Mouse (Mus musculus) 416B (cell line): ENCODE measurements around the gene St6galnac5.

ENCODE experiments used
- DNase-seq: peaks from one replicate; pipeline ENCODE4 v3.0.0; 2011; ENCODE audit warnings: low read depth

Gene St6galnac5

DNA sequence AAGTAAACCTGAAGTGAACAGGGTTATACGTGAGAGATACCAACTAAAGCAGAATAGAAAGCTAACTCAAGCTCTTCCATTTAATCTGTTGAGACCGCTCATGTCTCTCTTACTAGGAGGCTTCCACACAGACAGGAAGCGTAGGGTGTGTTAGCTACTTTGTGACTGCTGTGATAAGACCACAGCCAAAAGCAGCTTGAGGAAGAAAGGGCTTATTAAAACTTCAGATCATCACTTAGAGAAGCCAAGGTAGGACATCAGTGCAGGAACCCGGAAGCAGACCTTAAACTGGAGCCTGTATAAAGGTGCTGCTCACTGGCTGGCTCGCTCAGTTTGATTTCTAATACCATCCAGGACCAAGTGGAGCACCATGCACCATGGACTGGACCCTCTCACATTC, 31.7 kb downstream of the St6galnac5 start:
- DNase-seq = no peak

DNA sequence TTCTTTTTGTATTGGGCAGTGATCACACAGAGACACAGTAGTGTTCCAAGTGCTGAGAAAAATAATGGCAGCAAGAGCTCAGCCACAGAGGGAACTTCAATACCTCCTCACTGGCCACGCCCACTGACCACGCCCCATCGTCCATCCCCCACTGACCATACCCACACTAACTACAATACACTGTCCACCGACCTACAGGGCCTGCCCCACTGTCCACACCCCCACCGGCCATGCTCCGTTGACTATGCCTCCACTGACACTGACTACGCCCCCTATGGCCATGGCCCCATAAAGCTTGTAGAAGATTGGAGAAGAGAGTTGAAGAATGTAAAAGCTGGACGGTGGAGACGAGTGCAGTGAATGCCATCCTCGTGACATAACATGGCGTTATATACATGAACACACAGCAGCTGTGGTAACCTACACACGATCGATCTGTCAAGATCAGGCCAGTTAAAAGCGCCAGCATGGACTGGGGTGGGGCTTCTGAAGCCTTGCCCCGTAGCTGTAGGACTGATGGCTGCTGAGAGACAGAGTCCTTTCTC, 32.7 kb downstream of the St6galnac5 start:
- DNase-seq = no peak

DNA sequence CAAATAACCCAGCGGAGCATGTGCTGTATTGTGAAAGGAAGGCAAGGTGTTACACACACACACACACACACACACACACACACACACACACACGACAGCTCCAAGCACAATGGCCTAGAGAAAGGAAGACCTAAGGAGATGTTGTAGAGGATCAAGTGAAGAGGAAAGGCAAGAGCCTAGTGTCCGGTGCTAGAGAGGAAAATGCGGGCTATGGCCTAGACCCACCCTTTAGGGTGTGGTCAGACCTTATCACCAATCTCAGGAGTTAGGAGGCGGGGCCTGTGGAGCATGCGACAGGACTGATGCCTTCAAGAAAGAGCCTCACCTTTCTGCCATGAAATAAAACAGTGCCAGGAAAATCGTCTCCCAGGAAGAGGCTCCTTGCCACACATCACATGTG, 33.5 kb downstream of the St6galnac5 start:
- no peak for DNase-seq

DNA sequence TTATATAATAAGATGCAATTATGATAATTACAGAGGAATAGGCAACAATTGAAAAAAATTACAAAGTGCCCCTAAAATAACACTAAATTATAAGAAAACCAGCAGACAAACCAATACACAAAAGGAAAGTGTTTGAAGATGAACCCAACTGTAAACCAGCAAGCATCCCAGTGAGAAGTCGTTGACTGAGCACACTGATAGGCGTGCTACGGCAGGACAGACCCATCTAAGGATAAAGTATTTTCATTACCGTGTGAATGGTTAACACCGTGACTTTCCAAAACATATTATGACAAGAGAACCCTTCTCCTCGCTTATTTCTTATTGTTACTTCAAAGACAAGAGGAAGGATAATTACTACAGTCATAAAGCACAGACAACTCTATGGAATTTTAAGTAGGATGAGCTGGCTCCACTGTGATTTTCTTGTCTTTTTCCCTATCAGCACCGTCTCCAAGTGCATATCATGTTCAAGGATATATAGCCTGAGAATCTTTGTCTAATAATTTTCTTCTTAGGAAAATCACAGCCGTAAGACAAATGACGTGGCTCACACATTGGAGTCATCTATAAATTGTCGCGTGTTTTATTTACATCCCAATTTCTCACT, 34.9 kb downstream of the St6galnac5 start:
- DNase-seq = no peak

DNA sequence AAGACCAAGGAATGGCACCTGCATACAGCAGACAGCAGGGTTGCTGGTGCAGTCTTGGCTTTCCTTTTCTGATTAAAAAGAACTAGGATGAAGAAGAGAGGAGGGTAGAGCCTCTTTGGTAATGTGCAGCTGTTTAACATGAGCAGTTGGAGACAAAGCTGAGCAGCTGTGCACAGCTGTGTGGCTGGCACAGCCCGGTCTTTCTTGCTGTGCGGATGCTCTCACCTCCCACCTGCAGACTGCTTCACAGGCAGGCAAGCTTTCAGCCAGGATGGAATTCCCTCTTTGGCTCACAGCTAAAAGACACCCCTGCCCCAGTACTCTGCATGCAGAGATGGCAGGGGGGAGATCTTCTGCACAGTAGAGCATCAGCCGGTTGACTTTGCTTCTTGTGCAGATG, 37.3 kb downstream of the St6galnac5 start:
- DNase-seq = no peak

DNA sequence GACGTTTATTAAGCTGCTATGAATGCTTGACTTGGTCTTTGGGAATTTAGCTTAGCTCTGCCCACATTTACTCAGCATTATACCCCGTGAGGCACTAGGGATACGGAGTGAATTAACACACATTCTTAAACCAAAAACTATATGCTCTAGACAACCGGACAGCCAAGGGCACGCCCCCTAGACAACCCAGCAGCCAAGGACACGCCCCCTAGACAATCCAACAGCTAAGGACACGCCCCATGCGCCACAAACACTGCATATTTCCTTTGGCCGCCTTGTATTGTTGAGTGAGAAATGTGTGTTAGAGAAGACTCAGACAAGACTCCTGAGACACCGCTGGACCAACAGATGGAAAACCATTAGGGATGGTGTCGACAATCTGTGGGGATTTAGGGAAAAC, 39.1 kb downstream of the St6galnac5 start:
- DNase-seq = no peak

DNA sequence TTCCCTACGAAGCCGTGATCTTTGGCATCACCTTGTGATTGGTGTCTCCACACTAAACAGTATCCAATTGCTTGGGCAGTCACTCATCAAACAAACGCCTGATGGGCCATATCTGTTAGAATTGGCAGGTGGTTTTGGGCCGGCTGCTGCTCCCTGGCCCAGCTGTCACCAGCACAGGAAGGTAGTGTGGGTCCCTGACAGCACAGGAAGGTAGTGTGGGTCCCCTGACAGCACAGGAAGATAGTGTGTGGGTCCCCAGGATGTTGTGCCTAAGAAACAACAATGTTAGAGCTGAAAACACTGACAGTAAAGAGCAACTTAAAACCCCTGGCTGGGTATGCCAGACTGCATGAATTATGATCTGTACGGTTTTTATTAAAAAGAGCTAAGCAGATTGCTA, 40.4 kb downstream of the St6galnac5 start:
- DNase-seq = no peak

DNA sequence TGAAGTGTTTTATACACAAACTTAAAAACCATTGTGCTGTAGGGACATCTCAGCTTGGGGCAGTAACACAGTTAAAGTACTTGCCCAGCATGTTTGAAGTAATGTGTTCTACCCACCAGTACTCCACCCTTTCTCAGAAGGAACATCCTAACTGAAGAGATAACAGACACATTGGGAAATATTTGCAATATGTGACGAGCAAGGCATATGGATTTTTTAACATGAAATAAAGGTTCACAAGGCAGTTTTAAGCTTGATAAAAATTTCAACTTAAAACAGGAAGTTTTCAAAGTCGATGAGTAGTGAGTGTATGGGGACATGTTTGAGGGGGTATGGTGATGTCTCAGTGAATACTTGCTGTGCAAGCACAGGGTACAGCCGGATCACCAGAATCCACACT, 45.7 kb downstream of the St6galnac5 start:
- DNase-seq = no peak

DNA sequence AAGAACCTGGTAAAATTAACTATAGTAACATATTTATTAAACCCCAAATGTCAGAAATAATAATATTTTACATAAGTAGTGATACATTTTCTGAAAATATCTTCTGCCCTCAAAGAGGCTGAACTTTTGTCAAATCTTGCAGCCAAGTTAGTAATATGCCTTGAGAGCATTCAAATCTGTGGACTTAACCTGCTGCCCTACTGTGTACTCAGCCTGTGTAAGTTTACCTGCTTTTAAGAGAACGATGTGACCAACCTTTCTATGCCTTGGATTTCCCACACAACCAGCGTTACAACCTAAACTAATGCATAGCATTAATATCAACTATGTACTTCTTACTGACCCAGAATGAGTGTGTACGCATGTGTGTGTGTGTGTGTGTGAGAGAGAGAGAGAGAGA, 48.3 kb downstream of the St6galnac5 start:
- no peak for DNase-seq

DNA sequence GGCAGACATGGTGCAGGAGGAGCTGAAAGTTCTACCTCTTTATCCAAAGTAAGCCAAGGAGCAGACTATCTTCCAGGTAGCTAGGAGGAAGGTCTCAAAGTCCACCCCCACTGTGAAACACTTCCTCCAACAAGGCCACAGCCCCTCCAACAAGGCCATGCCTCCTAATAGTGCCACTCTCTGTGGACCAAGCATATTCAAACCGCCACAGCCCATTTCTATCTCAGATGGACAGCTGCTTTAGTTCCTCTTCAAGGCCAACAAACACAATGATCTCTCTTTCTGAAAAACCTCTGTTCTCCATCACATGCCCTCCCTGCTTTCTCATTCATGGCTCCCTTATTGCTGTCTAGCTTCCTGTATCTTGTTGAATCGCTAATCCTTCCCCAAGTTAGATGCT, 49.5 kb downstream of the St6galnac5 start:
- no peak for DNase-seq

DNA sequence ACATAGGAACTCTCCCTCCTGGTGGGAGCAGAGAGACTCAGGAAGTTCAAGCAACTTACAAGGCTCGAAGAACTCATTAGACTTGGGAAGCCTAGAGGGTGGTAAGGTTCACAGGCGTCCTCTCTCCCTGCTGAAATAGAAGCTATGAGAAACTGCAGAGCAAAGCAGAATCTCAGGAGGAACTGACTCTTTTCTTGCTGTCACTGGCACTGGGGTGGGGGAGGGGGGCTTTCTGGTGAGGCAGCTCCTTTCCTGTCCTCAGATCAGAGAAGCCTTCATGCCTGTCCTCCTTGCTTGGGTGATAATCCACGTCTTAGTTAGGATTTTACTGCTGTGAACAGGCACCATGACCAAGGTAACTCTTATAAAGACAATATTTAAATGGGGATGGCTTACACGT, 50.0 kb downstream of the St6galnac5 start:
- DNase-seq = no peak

DNA sequence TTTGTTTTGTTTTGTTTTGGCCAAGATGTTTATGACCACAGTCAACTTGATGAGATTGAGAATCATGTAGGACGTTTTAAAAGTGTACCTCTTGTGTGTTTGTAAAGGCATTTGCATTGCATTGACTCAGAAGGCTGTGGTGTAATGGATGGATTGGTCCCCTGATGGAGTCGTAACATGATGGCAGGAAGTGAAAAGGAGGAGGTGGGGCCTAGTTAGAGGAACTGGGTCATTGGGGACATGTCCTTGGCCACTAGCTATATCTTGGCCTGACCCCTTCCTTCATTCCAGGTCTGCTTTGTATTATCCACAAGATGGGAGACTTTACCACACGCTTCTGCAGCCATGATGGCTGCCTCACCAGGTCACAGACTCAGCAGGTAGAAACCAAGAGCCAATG, 50.7 kb downstream of the St6galnac5 start:
- no peak for DNase-seq

DNA sequence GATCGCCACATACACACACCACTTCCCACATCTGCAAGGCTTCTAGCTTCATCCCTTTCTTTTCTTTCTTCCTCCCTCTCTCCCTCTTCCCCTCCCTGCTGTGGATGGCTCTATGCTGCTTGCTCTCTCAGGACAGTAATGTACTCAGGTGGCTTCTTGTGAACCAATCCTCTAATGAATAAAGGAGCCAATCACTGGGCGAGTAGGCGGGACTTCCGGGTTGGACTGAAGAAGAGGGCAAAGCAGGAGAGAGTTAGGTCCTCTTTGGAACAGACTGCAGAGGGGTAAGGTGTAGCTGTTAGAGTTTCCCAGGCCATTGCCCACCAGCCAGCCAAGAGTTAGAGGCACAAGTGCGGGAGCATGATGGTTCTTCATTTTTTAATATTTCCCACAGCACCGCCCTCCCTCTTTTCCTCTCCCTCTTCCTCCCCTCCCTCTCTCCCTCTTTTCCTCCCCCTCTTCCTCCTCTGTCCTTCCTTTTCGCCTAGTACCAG, 52.2 kb downstream of the St6galnac5 start:
- no peak for DNase-seq

DNA sequence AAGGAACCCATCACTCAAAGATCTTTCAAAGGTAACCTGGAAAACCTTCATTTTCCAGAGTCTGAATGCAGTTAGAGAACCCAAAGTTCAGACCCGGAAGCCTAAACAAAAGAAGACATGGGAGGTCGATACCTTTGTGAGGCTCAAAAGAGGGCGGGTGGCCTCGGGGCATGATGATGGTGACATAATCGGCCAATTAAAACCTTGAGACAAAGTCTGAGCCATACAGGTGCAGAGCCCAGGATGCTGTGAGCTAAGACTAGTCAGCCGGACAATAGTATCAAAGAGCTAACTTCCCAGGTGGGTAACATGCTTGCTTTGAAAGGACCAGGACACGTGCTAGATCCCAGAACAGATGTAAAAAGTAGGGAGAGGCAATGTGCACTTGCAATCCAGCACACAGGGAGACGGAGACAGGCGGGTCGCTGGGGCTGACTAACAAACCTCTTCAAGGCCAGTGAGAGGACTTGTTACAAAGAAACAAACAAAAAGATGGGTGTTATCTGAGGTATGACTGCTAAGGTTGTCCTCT, 52.7 kb downstream of the St6galnac5 start:
- DNase-seq = no peak

DNA sequence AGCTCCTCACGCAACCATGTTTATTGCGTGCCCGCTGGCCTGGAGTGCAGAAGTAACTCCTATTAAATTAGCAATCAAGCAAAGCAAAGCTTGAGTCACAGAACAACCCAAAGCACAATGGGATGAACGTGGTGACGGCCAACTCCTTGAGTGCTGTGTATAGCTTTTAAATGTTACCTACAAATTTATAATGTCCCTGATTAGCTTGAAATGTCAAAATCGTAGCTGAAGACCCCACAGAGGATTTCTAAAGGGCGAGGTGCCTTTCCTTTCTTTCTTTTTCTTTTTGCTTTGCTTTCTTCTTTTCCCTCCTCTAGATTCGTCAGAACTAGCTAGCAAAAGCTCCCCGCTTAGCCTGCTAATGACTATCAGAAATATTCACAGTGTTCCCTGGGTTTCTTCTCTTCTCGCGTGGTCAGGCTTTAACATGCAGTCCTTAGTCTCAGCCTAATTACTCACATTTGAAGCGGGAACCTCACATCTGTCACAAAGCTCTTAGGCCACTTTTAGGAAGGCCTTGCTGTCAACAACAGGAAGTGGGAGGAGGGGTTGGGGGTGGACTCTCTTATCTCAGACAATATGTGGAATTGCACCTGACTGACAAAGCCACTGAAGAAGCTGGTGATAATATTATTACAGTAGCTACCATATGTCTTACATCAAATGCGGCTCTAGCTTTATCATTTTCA, 53.6 kb downstream of the St6galnac5 start:
- DNase-seq = peak; percentile 16

DNA sequence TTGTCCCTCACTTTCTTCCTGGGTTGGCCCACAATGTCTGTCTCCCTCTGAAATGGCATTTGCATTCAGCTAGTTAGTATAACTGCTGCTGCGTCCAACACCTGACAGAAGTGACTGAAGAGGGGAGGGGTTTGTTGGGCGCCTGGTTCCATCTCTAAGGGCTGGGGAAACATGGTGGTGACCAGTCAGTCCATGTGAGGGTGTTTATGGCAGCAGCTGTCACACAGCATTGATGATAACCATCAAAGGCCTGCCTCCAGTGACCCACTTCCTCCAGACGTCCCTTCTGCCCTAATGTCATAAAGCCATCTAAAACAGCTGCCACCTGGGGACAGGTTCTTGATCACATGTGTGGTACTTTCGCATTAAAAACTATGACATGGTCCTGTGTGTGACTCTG, 55.9 kb downstream of the St6galnac5 start:
- no peak for DNase-seq

DNA sequence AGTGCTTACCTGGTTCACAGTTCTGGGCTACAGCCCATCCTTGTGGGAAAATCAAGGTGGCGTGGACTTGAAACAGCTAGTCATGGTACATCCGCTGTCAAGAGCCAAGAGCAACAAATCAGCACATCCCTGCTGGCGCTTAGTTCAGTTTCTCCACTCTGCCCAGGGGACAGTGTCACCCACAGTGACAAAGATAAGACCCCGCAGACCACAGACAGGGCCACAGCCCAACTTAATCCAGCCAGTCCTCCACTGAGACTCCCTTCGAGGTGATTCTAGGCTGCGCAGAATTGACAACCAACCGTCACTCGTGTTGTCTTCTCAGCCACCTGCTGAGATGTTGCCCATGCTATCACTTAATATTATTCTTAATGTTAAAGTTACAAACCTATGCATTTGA, 56.7 kb downstream of the St6galnac5 start:
- DNase-seq = no peak

DNA sequence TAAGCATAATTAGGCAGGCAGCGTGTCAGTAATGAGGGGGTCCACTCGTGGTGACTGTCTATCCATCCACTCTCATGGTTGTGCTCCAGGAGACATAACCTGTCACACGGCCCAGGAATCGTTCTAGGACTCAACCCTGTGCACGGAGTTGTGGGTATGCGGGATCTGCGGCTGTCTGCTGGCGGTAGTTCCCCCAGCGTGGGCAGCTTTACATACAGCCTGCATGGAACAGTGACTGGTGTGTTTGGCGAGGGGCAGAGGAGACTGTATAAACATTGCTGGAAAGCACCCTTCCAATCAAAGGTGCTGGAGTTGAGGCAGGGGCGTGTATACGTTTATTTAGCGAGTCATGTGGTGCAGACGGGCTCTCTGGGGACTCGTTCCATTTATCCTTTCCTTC, 58.5 kb downstream of the St6galnac5 start:
- no peak for DNase-seq

DNA sequence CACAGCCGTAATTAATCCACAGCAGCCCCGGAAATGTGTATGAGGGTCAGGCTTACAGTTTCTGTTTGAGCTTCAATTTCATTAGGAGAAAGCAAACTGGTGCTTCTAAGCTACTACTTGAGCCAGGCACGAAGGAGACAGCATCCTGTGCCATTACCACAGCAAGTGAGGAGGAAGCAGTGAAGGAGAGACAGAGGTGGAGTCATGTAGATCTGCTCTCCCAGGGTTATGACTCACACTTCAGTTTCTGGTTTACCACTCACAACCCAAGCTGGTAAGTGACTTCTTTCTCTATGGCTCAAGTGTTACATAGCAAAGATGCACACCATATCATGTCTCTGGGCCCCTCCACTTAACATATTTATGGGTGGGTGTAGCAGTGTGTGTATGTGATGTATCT, 61.7 kb downstream of the St6galnac5 start:
- DNase-seq = peak; percentile 32

DNA sequence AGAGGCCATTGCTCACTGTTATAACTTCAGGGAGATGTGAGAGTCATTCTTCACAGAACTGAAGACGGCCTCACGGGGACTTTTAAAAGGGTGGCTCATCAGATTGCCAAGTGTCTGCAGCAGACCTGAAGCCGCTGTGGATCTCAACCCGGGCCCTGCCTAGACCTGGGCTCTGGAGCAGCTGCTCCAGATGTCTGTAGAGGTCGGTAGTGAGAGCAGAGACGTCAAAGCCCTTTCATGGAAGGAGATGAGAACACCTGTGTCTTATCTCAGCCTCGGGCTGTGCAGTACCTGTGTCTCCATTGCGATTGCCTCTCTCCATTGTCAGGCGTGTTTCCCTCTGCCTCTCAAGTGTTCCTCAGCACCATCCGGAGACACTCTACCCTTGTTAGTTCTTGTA, 62.9 kb downstream of the St6galnac5 start:
- no peak for DNase-seq

DNA sequence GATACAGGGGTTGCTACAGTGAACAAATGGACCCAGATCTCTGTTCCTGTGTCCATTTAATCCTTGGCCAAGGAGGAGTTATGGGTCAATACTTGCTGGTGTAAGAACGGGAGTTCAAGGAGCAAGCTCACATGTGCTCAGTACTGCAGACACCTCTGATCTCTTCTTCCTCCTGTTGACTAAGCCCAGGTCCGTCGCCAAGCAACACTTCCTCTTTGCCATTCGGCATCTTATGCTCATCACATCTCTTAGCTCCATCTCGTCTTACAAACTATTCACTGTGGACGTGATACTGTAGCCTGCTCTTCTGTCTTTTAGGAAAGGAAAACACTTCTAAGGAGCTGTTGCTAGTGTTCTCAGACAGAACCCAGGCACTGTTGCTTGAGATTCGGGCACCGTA, 64.5 kb downstream of the St6galnac5 start:
- no peak for DNase-seq

DNA sequence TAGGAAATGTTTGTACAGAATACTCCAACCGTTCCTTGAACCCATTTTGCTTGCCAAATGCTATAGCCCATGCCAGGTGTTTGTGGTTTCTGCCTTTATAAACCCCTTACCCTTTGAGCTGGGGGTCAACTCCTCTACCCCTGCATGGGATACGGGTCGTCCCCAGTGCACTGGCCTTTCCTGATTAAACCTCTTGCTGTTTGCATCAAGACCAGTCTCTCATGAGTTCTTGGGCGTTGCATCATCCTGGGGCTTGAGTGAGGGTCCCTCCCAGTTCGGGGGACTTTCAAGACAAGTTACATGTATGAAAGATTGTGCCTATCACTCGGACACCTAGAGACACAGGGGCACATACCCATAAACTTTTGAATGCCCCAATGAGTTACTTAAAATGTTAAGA, 67.7 kb downstream of the St6galnac5 start:
- DNase-seq = no peak

DNA sequence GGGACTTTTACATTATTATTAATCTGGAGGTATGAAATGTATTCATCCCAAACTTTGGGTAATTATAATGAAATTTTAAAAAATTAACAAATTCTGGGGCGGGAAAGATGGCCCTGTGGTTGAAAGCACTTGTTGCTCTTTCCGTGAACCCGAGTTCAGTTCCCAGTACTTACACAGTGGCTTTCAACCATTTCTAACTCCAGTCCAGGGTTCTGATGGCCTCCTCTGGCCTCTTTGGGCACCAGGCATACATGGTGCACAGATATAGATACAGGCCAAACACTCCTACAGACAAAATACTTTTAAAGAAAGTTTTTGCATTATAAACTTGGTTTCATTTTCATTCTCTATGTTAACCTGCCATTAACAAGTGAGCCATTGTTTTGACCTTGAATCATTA, 68.4 kb downstream of the St6galnac5 start:
- no peak for DNase-seq

DNA sequence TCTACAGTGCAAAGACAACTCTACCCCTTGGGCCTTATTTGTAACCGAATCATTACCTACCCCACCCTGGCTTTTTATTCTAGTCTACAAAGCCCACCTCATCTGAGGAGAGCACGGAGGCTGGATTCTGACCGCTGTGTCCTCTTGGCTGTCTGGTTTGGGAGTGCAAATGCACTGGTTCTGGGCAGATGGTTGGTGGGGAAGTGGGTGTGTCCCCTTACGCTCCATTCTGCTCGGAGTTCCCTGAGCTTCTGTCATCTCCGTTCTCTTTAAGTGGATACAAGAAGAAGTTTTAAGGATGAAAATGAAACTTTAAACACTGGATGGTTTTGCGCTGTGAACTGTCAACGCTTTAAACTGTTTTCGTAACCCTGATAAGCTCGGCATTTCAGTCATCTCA, 68.9 kb downstream of the St6galnac5 start:
- no peak for DNase-seq
